In genomic region chr12:27139683-27140334, GRCm38 (mm10) we compare ENCODE assay signal across 9 mouse cellular contexts.
DNase-seq lines count a peak whose midpoint lies in the region; ATAC-seq lines count a peak whose summit lies in the region.
"Had no signal": no experiment of that assay in that cellular context is flagged by ENCODE, and none has a peak within 500 bp of the region (broad histone marks: within the 10 kb centered on the region; RNA-seq: fewer than 3 reads in every experiment).

No protein-coding gene starts in this region.

- DNase-seq in kidney, postnatal 14 days = no peak
- DNase-seq in embryo, embryonic 9.5 days (ENCODE audit: extremely low spot score) = peak; percentile 72
- DNase-seq in neural tube, embryonic 11.5 days (ENCODE audit: low spot score) = peak; percentile 83
- no peak for DNase-seq in thymus, adult 18-20 months
- no peak for DNase-seq in left cerebral cortex, postnatal 10 days (ENCODE audit: extremely low spot score in 1 of 2, low spot score in 2 of 2)
- DNase-seq: right cerebral cortex, postnatal 14 days had no signal

- 15% methylated on average over 12 of the region's 13 CpGs for WGBS in kidney, embryonic 14.5 days
- 12% methylated on average over 11 of the region's 13 CpGs for WGBS in hindbrain, embryonic 15.5 days
- WGBS in neural tube, embryonic 11.5 days = 15% methylated on average over 12 of the region's 13 CpGs

- H3K9me3 ChIP-seq in kidney, embryonic 14.5 days (ENCODE audit: control insufficient read depth, low read length) = no peaks in the 10 kb centered on the region
- H3K9me3 ChIP-seq in hindbrain, embryonic 15.5 days = no peaks in the 10 kb centered on the region
- no peaks in the 10 kb centered on the region for H3K9me3 ChIP-seq in neural tube, embryonic 11.5 days (ENCODE audit: control insufficient read depth, low read length)

- no peak overlapping the region for H3K4me2 ChIP-seq in kidney, embryonic 14.5 days (replicated peaks; ENCODE audit: low read depth, low read length)
- no peak overlapping the region for H3K4me2 ChIP-seq in hindbrain, embryonic 15.5 days
- H3K4me2 ChIP-seq in neural tube, embryonic 11.5 days (ENCODE audit: low read depth) = peak overlapping the region; percentile 6

- no peaks in the 10 kb centered on the region for H3K27me3 ChIP-seq in kidney, embryonic 14.5 days (ENCODE audit: control insufficient read depth, insufficient read depth, low read length)
- no peaks in the 10 kb centered on the region for H3K27me3 ChIP-seq in hindbrain, embryonic 15.5 days
- no peaks in the 10 kb centered on the region for H3K27me3 ChIP-seq in neural tube, embryonic 11.5 days (ENCODE audit: control insufficient read depth, insufficient read depth, low read length)

- H3K27ac ChIP-seq in kidney, embryonic 14.5 days (ENCODE audit: low read depth, low read length) = peak overlapping the region; percentile 52; the same call in 1 of the 2 replicates
- peak overlapping the region; percentile 81 for H3K27ac ChIP-seq in hindbrain, embryonic 15.5 days (replicated peaks)
- peak overlapping the region; percentile 97 for H3K27ac ChIP-seq in neural tube, embryonic 11.5 days (ENCODE audit: low read depth, low read length)

- no peaks in the 10 kb centered on the region for H3K36me3 ChIP-seq in kidney, embryonic 14.5 days (ENCODE audit: control insufficient read depth, insufficient read depth, low read length)
- H3K36me3 ChIP-seq in hindbrain, embryonic 15.5 days = no peaks in the 10 kb centered on the region
- no peaks in the 10 kb centered on the region for H3K36me3 ChIP-seq in neural tube, embryonic 11.5 days (ENCODE audit: control insufficient read depth, insufficient read depth, low read length)

- intact Hi-C loops in left cerebral cortex, postnatal 10 days (cut with DNase I) = loop anchor here (5.0 kb wide), 1 partner anchor 197 kb away; no protein-coding TSS in a partner anchor

- H3K4me1 ChIP-seq in kidney, embryonic 14.5 days (ENCODE audit: control insufficient read depth, insufficient read depth, low read length) = peaks cover 22% of the 10 kb centered on the region
- peaks cover 39% of the 10 kb centered on the region for H3K4me1 ChIP-seq in hindbrain, embryonic 15.5 days (replicated peaks)
- peaks cover 44% of the 10 kb centered on the region for H3K4me1 ChIP-seq in neural tube, embryonic 11.5 days (ENCODE audit: control insufficient read depth, insufficient read depth, low read length)

- peak; percentile 86 for ATAC-seq in kidney, embryonic 14.5 days (ENCODE audit: low FRiP score, low TSS enrichment)
- peak; percentile 58 for ATAC-seq in hindbrain, embryonic 15.5 days (ENCODE audit: low FRiP score, low read depth)
- peak; percentile 87 for ATAC-seq in neural tube, embryonic 11.5 days (ENCODE audit: insufficient read depth, low FRiP score, low TSS enrichment)
- no peak for ATAC-seq in megakaryocyte progenitor cell, adult 5-6 weeks (replicated peaks; ENCODE audit: poor library complexity)

- H3K4me3 ChIP-seq in kidney, embryonic 14.5 days (ENCODE audit: low read length) = no peak overlapping the region
- H3K4me3 ChIP-seq in hindbrain, embryonic 15.5 days = no peak overlapping the region
- H3K4me3 ChIP-seq in neural tube, embryonic 11.5 days (ENCODE audit: low read depth, low read length) = no peak overlapping the region

- 0 out of 2 replicates have a peak overlapping the region, but pooled peaks have one; percentile 37 for H3K9ac ChIP-seq in kidney, embryonic 14.5 days (ENCODE audit: low read depth, low read length)
- H3K9ac ChIP-seq in hindbrain, embryonic 15.5 days = no peak overlapping the region
- H3K9ac ChIP-seq in neural tube, embryonic 11.5 days (ENCODE audit: low read length) = peak overlapping the region; percentile 59

Comparison
In these comparisons a context has a peak if more than half of its experiments do, and no peak if none do; other contexts are left out.
1. DNase-seq: peak in embryo, embryonic 9.5 days (single experiment) and neural tube, embryonic 11.5 days (single experiment); none in kidney, postnatal 14 days (single experiment), thymus, adult 18-20 months (0 of 2) and left cerebral cortex, postnatal 10 days (0 of 2).
2. Peak in every context shown above with its lines, with median percentiles within 50 percentile points of each other: H3K27ac ChIP-seq.